Mouse (Mus musculus) hindbrain, embryonic 13.5 days (tissue): ENCODE measurements at regions not wholly inside any gene's neighbourhood (a gene's known extent, or its start where the extent isn't known, plus 50 kb on each side); places are given as distances from the start of the nearest gene placed in this dataset.

ENCODE experiments used
- ATAC-seq: fragments of 200-750 bp; cut with Nextera tagmentation; 2 replicates; pipeline ENCODE4 v1.8.0; 2017; ENCODE audit warnings: moderate TSS enrichment; ENCODE audit not compliant: low FRiP score
- H3K27ac ChIP-seq: fragments of 300-500 bp; sonication (generic); 2 replicates; pipeline ENCODE4 v1.5.1; 2015; ENCODE audit warnings: inconsistent platforms, mild to moderate bottlenecking, moderate library complexity
- H3K27me3 ChIP-seq: fragments of 300-500 bp; sonication (generic); 2 replicates; pipeline ENCODE4 v1.6.1; 2015; ENCODE audit warnings: mild to moderate bottlenecking, inconsistent platforms
- H3K36me3 ChIP-seq: fragments of 300-500 bp; sonication (generic); 2 replicates; pipeline ENCODE4 v1.6.1; 2015; ENCODE audit warnings: mild to moderate bottlenecking, inconsistent platforms
- H3K4me1 ChIP-seq: fragments of 300-500 bp; sonication (generic); replicated peaks from 2 replicates; pipeline ENCODE4 v1.6.1; 2015; ENCODE audit warnings: inconsistent platforms
- H3K4me2 ChIP-seq: fragments of 300-500 bp; sonication (generic); 2 replicates; pipeline ENCODE4 v1.6.1; 2015; ENCODE audit warnings: inconsistent platforms, mild to moderate bottlenecking, moderate library complexity
- H3K4me3 ChIP-seq: fragments of 300-500 bp; sonication (generic); 2 replicates; pipeline ENCODE4 v1.5.1; 2015; ENCODE audit warnings: mild to moderate bottlenecking, inconsistent platforms
- H3K9ac ChIP-seq: fragments of 300-500 bp; sonication (generic); 2 replicates; pipeline ENCODE4 v1.6.1; 2015; ENCODE audit warnings: mild to moderate bottlenecking, inconsistent platforms
- H3K9me3 ChIP-seq: fragments of 300-500 bp; sonication (generic); 2 replicates; pipeline ENCODE4 v1.6.1; 2016; ENCODE audit warnings: inconsistent platforms
- WGBS: fragments of 180-500 bp; shearing (Covaris S2); methylation state at CpG from one replicate; pipeline ENCODE4 v1.1.7; 2015; 5-methylcytosine and 5-hydroxymethylcytosine counted together

DNA sequence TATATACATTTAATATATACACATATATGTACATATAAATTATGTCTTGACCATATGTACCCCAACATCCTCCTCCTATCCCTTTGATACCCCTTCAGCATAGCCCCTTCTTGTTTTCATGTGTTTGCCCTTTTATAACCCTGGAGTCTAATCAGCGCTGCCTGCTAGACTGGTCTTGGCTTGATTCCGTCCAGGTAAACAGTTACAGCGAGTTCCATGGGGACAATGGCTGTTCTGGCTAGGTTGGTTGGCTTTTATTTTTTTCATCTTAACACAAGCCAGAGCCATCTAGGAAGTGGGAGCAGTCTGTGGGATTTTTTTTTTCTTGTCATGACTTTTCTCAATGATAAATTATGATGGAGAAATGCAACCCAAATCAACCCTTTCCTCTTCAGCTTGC lies 79.6 kb upstream of the Id2 start:
- Histone ChIP-seq H3K4me1 (peaks cover 8% of the 10 kb centered on the region), H3K27me3 (no peaks in the 10 kb centered on the region), H3K4me2 (no peak overlapping the region), H3K9me3 (no peaks in the 10 kb centered on the region), H3K36me3 (no peaks in the 10 kb centered on the region), H3K9ac (no peak overlapping the region), H3K27ac (no peak overlapping the region), H3K4me3 (no peak overlapping the region)
- ATAC-seq, result no peak
- WGBS, result 93% methylated on average over 3 of the region's 3 CpGs

GRCm38 (mm10) chr12:25173064-25173463 lies 76.1 kb upstream of the Id2 start:
- H3K4me3 ChIP-seq, result no peak overlapping the region
- no peaks in the 10 kb centered on the region for H3K27me3 ChIP-seq
- no peak overlapping the region for H3K27ac ChIP-seq
- H3K4me1 ChIP-seq, result peaks cover 2% of the 10 kb centered on the region; the same call in 1 of the 2 replicates
- H3K36me3 ChIP-seq, result no peaks in the 10 kb centered on the region
- H3K9ac ChIP-seq, result no peak overlapping the region
- WGBS, result 74% methylated on average over 6 of the region's 6 CpGs
- no peak for ATAC-seq
- H3K9me3 ChIP-seq, result no peaks in the 10 kb centered on the region
- H3K4me2 ChIP-seq, result no peak overlapping the region

- Histone ChIP-seq H3K4me1 (peaks cover 2% of the 10 kb centered on the region; the same call in 1 of the 2 replicates), H3K27ac (no peak overlapping the region), H3K36me3 (no peaks in the 10 kb centered on the region), H3K9ac (no peak overlapping the region), H3K4me2 (no peak overlapping the region), H3K9me3 (no peaks in the 10 kb centered on the region), H3K4me3 (no peak overlapping the region), H3K27me3 (no peaks in the 10 kb centered on the region)
- no peak for ATAC-seq
- WGBS, result 88% methylated on average over 4 of the region's 4 CpGs
These were observed 75.5 kb upstream of the Id2 start for GRCm38 (mm10) chr12:25172450-25172849.

GRCm38 (mm10) chr12:25169611-25170010 lies 72.7 kb upstream of the Id2 start:
- no peak overlapping the region for H3K4me3 ChIP-seq
- no peak for ATAC-seq
- 88% methylated on average over 3 of the region's 3 CpGs for WGBS
- no peaks in the 10 kb centered on the region for H3K27me3 ChIP-seq
- no peak overlapping the region for H3K27ac ChIP-seq
- peaks cover 2% of the 10 kb centered on the region for H3K4me1 ChIP-seq
- H3K9me3 ChIP-seq, result no peaks in the 10 kb centered on the region
- H3K36me3 ChIP-seq, result no peaks in the 10 kb centered on the region
- no peak overlapping the region for H3K4me2 ChIP-seq
- no peak overlapping the region for H3K9ac ChIP-seq

DNA sequence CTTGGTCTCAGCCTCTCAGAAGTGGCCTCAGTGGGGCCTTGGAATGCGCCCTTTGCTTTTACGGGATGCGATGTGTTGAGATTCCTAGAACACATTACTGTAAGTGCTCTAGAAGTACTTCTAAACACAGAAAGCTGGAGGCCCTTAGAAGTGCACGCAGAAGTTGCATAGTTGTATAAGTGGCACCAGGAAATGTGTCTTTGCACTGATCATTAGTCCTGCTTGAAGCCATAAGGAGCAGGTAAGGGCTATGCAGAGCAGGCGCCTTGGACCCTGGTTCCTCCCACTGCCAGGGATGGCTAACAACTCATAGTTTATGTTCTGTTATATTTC lies 71.2 kb upstream of the Id2 start:
- 93% methylated on average over 5 of the region's 5 CpGs for WGBS
- Histone ChIP-seq H3K4me1 (peaks cover 11% of the 10 kb centered on the region), H3K4me3 (no peak overlapping the region), H3K27ac (no peak overlapping the region), H3K9ac (no peak overlapping the region), H3K27me3 (no peaks in the 10 kb centered on the region), H3K4me2 (no peak overlapping the region), H3K36me3 (no peaks in the 10 kb centered on the region), H3K9me3 (no peaks in the 10 kb centered on the region)
- ATAC-seq, result no peak

GRCm38 (mm10) chr12:25167504-25168212 lies 70.7 kb upstream of the Id2 start:
- Histone ChIP-seq H3K4me3 (no peak overlapping the region), H3K9me3 (no peaks in the 10 kb centered on the region), H3K27ac (no peak overlapping the region), H3K4me2 (no peak overlapping the region), H3K9ac (no peak overlapping the region), H3K27me3 (no peaks in the 10 kb centered on the region), H3K36me3 (no peaks in the 10 kb centered on the region), H3K4me1 (peaks cover 9% of the 10 kb centered on the region)
- WGBS, result 69% methylated on average over 12 of the region's 12 CpGs
- ATAC-seq, result no peak

DNA sequence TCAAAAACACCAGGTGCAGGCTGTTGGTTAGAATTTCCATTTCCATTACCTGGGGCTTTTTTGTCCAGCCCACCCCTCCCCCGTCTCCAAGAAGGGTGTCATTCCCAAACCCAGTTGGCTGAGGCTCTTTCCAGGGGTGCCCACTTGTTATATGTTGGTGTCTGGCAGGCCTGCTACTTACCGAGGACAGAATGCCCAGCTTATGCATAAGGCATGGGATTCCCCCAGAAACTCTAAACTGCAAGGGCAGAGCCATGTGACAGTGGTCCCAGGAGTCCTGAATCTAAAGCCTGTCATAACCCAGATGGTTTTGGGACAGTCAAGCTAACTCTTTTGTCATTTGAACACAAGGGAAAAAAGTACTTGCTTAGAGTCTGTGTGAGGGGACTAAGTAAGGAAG lies 69.6 kb upstream of the Id2 start:
- Histone ChIP-seq H3K9me3 (no peaks in the 10 kb centered on the region), H3K9ac (no peak overlapping the region), H3K4me3 (no peak overlapping the region), H3K4me1 (peaks cover 15% of the 10 kb centered on the region), H3K27ac (no peak overlapping the region), H3K4me2 (no peak overlapping the region), H3K27me3 (no peaks in the 10 kb centered on the region), H3K36me3 (no peaks in the 10 kb centered on the region)
- ATAC-seq, result no peak
- 77% methylated on average over 2 of the region's 2 CpGs for WGBS

DNA sequence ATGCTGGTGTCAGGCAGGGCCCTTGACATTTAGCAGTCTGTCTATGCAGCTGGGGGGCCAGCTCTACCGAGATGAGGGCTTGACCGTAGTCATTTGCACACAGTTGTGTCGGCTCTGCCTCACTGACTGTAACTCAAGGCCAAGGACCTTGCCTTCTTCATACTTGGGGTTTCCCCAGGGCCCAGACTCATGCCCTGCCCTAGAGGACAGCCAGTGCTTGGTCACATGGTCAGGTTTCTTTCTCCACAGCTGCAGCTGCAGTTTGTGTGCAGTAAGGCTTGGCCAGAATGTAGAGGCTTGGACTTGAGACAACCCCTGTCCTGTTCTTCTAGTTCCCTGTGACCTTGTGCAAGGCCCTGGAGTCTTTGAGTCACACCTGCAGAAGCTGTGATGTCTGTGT lies 68.7 kb upstream of the Id2 start:
- no peak overlapping the region for H3K4me3 ChIP-seq
- no peak for ATAC-seq
- no peaks in the 10 kb centered on the region for H3K9me3 ChIP-seq
- H3K36me3 ChIP-seq, result no peaks in the 10 kb centered on the region
- peaks cover 19% of the 10 kb centered on the region for H3K4me1 ChIP-seq
- no peak overlapping the region for H3K4me2 ChIP-seq
- WGBS, result 88% methylated on average over 3 of the region's 3 CpGs
- no peak overlapping the region for H3K9ac ChIP-seq
- H3K27me3 ChIP-seq, result no peaks in the 10 kb centered on the region
- no peak overlapping the region for H3K27ac ChIP-seq

GRCm38 (mm10) chr12:25164724-25165123 lies 67.8 kb upstream of the Id2 start:
- H3K27ac ChIP-seq, result no peak overlapping the region
- H3K27me3 ChIP-seq, result no peaks in the 10 kb centered on the region
- H3K4me3 ChIP-seq, result no peak overlapping the region
- no peaks in the 10 kb centered on the region for H3K9me3 ChIP-seq
- no peaks in the 10 kb centered on the region for H3K36me3 ChIP-seq
- no peak overlapping the region for H3K4me2 ChIP-seq
- WGBS, result 83% methylated on average over 1 of the region's 1 CpGs
- H3K4me1 ChIP-seq, result peaks cover 19% of the 10 kb centered on the region
- no peak for ATAC-seq
- H3K9ac ChIP-seq, result no peak overlapping the region

GRCm38 (mm10) chr12:25163541-25163940 lies 66.6 kb upstream of the Id2 start:
- H3K4me1 ChIP-seq, result peaks cover 19% of the 10 kb centered on the region
- H3K4me2 ChIP-seq, result no peak overlapping the region
- no peak for ATAC-seq
- WGBS, result 20% methylated on average over 6 of the region's 6 CpGs
- no peaks in the 10 kb centered on the region for H3K9me3 ChIP-seq
- H3K9ac ChIP-seq, result no peak overlapping the region
- H3K36me3 ChIP-seq, result no peaks in the 10 kb centered on the region
- H3K27me3 ChIP-seq, result no peaks in the 10 kb centered on the region
- H3K27ac ChIP-seq, result no peak overlapping the region
- no peak overlapping the region for H3K4me3 ChIP-seq

- peaks cover 19% of the 10 kb centered on the region for H3K4me1 ChIP-seq
- H3K9ac ChIP-seq, result no peak overlapping the region
- H3K4me2 ChIP-seq, result no peak overlapping the region
- H3K27me3 ChIP-seq, result no peaks in the 10 kb centered on the region
- 66% methylated on average over 6 of the region's 6 CpGs for WGBS
- ATAC-seq, result no peak
- no peaks in the 10 kb centered on the region for H3K9me3 ChIP-seq
- H3K4me3 ChIP-seq, result no peak overlapping the region
- H3K36me3 ChIP-seq, result no peaks in the 10 kb centered on the region
- H3K27ac ChIP-seq, result no peak overlapping the region
These were observed 65.9 kb upstream of the Id2 start for GRCm38 (mm10) chr12:25162843-25163242.

- peaks cover 7% of the 10 kb centered on the region for H3K27me3 ChIP-seq
- 88% methylated on average over 6 of the region's 6 CpGs for WGBS
- no peak overlapping the region for H3K4me3 ChIP-seq
- H3K27ac ChIP-seq, result no peak overlapping the region
- ATAC-seq, result no peak
- peaks cover 19% of the 10 kb centered on the region for H3K4me1 ChIP-seq
- H3K36me3 ChIP-seq, result no peaks in the 10 kb centered on the region
- H3K4me2 ChIP-seq, result no peak overlapping the region
- H3K9me3 ChIP-seq, result no peaks in the 10 kb centered on the region
- H3K9ac ChIP-seq, result no peak overlapping the region
These were observed 65.0 kb upstream of the Id2 start for GRCm38 (mm10) chr12:25161939-25162338.

DNA sequence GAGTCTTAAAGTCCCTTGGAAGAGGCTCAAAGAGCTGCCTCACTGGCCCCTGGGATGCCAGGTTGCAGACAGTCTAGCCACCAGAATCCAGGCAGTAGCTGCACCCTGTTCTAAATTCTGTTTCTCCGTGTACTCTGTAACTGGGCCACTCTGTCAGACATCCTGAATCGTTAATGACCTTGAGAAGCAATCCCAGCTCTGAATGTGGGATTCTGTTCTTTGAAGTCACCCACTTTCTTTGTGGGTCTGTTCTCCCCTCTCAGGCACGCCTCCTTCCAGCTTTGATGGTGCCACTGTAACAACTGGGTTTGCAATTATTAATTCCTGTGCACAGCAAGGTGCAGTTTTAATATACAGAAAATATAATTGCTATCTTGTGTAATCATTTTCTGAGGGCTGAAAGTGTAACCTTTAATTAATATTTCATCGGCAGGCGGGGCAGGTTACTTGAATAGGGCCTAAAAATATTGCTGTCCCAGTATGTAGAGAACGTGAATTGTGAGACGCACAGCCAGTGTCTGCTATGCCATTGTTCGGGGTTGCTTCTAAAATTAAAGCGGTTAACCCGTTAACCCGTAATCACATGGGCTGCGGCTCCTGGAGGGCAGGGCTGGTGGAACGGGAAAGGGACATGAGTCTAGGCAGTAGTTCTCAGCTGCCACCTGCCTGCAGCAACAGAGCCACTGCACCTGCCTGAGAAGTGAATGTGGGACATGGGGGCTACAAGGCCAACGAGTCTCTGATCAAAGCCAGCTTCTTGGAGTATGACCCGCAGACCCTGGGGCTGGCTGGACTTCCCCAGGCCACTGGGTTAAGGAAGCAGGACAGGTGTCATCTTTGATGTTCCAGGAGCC lies 64.3 kb upstream of the Id2 start:
- WGBS, result 57% methylated on average over 15 of the region's 15 CpGs
- no peak overlapping the region for H3K4me3 ChIP-seq
- peaks cover 7% of the 10 kb centered on the region for H3K27me3 ChIP-seq
- ATAC-seq, result no peak
- no peak overlapping the region; the same call in 1 of the 2 replicates for H3K27ac ChIP-seq
- no peaks in the 10 kb centered on the region for H3K9me3 ChIP-seq
- H3K36me3 ChIP-seq, result no peaks in the 10 kb centered on the region
- peaks cover 19% of the 10 kb centered on the region for H3K4me1 ChIP-seq
- H3K4me2 ChIP-seq, result no peak overlapping the region
- H3K9ac ChIP-seq, result no peak overlapping the region
